Mouse (Mus musculus): ENCODE data around the gene Tmem203.
A peak's percentile ranks its signal among the peaks of the same experiment; 100 is the strongest.

DNA sequence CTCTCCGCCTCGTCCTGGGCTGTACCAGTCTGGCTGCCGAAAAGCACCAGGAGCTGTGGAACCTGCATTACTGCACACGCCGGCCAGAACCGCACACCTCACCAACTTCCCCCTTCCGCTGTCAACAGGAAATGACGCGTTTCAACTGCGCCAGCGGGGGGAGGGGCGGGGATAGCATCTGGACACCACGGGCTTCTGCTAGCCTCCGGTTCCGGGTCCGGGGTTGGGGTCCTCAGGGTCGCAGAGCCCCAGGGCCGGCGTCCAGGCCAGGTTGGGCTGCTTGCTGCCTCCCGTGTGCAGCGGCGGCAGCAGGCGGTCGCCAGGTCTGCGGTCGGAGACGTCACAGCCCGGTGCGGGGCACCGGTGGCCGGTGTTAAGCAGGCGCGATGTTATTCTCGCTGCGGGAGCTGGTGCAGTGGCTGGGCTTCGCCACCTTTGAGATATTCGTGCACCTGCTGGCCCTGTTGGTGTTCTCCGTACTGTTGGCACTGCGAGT lies at the start of gene Tmem203:
- TF ChIP-seq CTCF (conservative IDR thresholded peaks at IDR 0.05; ENCODE audit: insufficient read depth, insufficient read length, low read depth, low read length) (no peak), POLR2A (IDR thresholded peaks at IDR 0.05; ENCODE audit: low read depth, low read length) (peak; percentile 76)

Data from kidney, adult 2 months (tissue).